Mouse (Mus musculus) lung, postnatal 0 days (tissue): Measurements from ENCODE around the gene Hapln2. TPM values are rescaled to one million over a fixed set of nuclear protein-coding genes. Genes with fewer than 3 reads are reported as not detected.
A peak's percentile ranks its signal among the peaks of the same experiment; 100 is the strongest.

ENCODE experiments used
- ATAC-seq: fragments of 200-750 bp; cut with Nextera tagmentation; 2 replicates; pipeline ENCODE4 v1.8.0; 2017; ENCODE audit warnings: moderate library complexity
- DNase-seq: peaks from one replicate; pipeline ENCODE4 v3.0.0-alpha.2; 2016; ENCODE audit warnings: low spot score
- H3K27ac ChIP-seq: fragments of 300-500 bp; sonication (generic); 2 replicates; pipeline ENCODE4 v1.5.1; 2014; ENCODE audit warnings: antibody characterized with exemption, mild to moderate bottlenecking, low read length, mixed read lengths
- H3K27me3 ChIP-seq: fragments of 300-500 bp; sonication (generic); replicated peaks from 2 replicates; pipeline ENCODE4 v1.6.1; 2014; ENCODE audit warnings: low read length, mixed read lengths; ENCODE audit not compliant: insufficient read depth
- H3K36me3 ChIP-seq: fragments of 300-500 bp; sonication (generic); 2 replicates; pipeline ENCODE4 v1.6.1; 2014; ENCODE audit warnings: low read length, mixed read lengths; ENCODE audit not compliant: insufficient read depth
- H3K4me1 ChIP-seq: fragments of 300-500 bp; sonication (generic); 2 replicates; pipeline ENCODE4 v1.6.1; 2014; ENCODE audit warnings: antibody characterized with exemption, low read depth, low read length, mixed read lengths; ENCODE audit not compliant: insufficient read depth
- H3K4me2 ChIP-seq: fragments of 300-500 bp; sonication (generic); replicated peaks from 2 replicates; pipeline ENCODE4 v1.6.1; 2014; ENCODE audit warnings: low read depth, mild to moderate bottlenecking, low read length, moderate library complexity, mixed read lengths
- H3K4me3 ChIP-seq: fragments of 300-500 bp; sonication (generic); 2 replicates; pipeline ENCODE4 v1.5.1; 2014; ENCODE audit warnings: low read depth, low read length
- H3K9ac ChIP-seq: fragments of 300-500 bp; sonication (generic); replicated peaks from 2 replicates; pipeline ENCODE4 v1.6.1; 2014; ENCODE audit warnings: low read depth, mild to moderate bottlenecking
- H3K9me3 ChIP-seq: fragments of 300-500 bp; sonication (generic); 2 replicates; pipeline ENCODE4 v1.6.1; 2016; ENCODE audit warnings: low read length, mixed read lengths
- CTCF ChIP-seq: IDR thresholded peaks from 2 replicates; pipeline ENCODE4 v1.5.1; 2016; ENCODE audit warnings: antibody characterized with exemption, mild to moderate bottlenecking
- EP300 ChIP-seq: IDR thresholded peaks from 2 replicates; pipeline ENCODE4 v1.6.1; 2016; ENCODE audit warnings: antibody characterized with exemption, mild to moderate bottlenecking, control low read depth
- WGBS: fragments of 180-500 bp; shearing (Covaris S2); extraction: QIAGEN DNeasy Blood & Tissue Kit; methylation state at CpG from one replicate; pipeline ENCODE4 v1.1.7; 2014; 5-methylcytosine and 5-hydroxymethylcytosine counted together
- polyA plus RNA-seq: library from polyadenylated mRNA; unstranded; fragments of >200 nt; fragmentation: Nextera tagmentation; extraction: Ambion mirVana; gene quantifications from 2 replicates; pipeline ENCODE4 v1.2.1, GENCODE M21; 2015

Hapln2 gene
- polyA plus RNA-seq, 1 experiment from 2014 or later, result not detected

GRCm38 (mm10) chr3:88033506-88033905, 6.1 kb upstream of the Hapln2 start:
- Histone ChIP-seq H3K36me3 (no peaks in the 10 kb centered on the region), H3K27me3 (0 out of 2 replicates have a peak, but pooled peaks cover 4% of the 10 kb centered on the region), H3K4me2 (no peak overlapping the region), H3K4me3 (no peak overlapping the region), H3K9me3 (no peaks in the 10 kb centered on the region), H3K9ac (no peak overlapping the region), H3K27ac (no peak overlapping the region), H3K4me1 (peaks cover 4% of the 10 kb centered on the region; the same call in 1 of the 2 replicates)
- DNase-seq, result peak; percentile 65
- WGBS, result 18% methylated on average over 5 of the region's 5 CpGs
- ATAC-seq, result peak; percentile 58
- TF ChIP-seq CTCF (no peak), EP300 (no peak; the same call in 1 of the 2 replicates)

- Histone ChIP-seq H3K4me2 (0 out of 2 replicates have a peak overlapping the region, but pooled peaks have one; percentile 25), H3K4me3 (no peak overlapping the region), H3K4me1 (peaks cover 4% of the 10 kb centered on the region; the same call in 1 of the 2 replicates), H3K36me3 (no peaks in the 10 kb centered on the region), H3K27ac (no peak overlapping the region), H3K9ac (no peak overlapping the region), H3K9me3 (no peaks in the 10 kb centered on the region), H3K27me3 (peaks cover 4% of the 10 kb centered on the region; the same call in 1 of the 2 replicates)
- peak; percentile 85 for ATAC-seq
- 9% methylated on average over 19 of the region's 19 CpGs for WGBS
- TF ChIP-seq EP300 (peak; percentile 67), CTCF (no peak)
- DNase-seq, result peak; percentile 85
Observed at GRCm38 (mm10) chr3:88030608-88031395, 3.4 kb upstream of the Hapln2 start.

GRCm38 (mm10) chr3:88026823-88027222, 560 bp downstream of the Hapln2 start:
- no peak overlapping the region for H3K4me3 ChIP-seq
- H3K4me1 ChIP-seq, result peaks cover 18% of the 10 kb centered on the region
- H3K9me3 ChIP-seq, result no peaks in the 10 kb centered on the region
- no peak overlapping the region for H3K9ac ChIP-seq
- no peak for DNase-seq
- H3K4me2 ChIP-seq, result no peak overlapping the region
- 53% methylated on average over 7 of the region's 7 CpGs for WGBS
- no peak for TF ChIP-seq CTCF
- no peak for TF ChIP-seq EP300
- no peak overlapping the region for H3K27ac ChIP-seq
- no peak for ATAC-seq
- peaks cover 38% of the 10 kb centered on the region for H3K27me3 ChIP-seq
- no peaks in the 10 kb centered on the region for H3K36me3 ChIP-seq

GRCm38 (mm10) chr3:88023192-88024074, 4.0 kb downstream of the Hapln2 start:
- Histone ChIP-seq H3K9me3 (no peaks in the 10 kb centered on the region), H3K4me1 (peaks cover 14% of the 10 kb centered on the region), H3K4me2 (peak overlapping the region; percentile 86), H3K4me3 (peak overlapping the region; percentile 47), H3K36me3 (no peaks in the 10 kb centered on the region), H3K27me3 (peaks cover 54% of the 10 kb centered on the region), H3K27ac (no peak overlapping the region), H3K9ac (no peak overlapping the region)
- 1% methylated on average over 79 of the region's 81 CpGs for WGBS
- TF ChIP-seq EP300 (no peak), CTCF (peak; percentile 12)
- no peak for DNase-seq
- peak; percentile 65 for ATAC-seq

GRCm38 (mm10) chr3:88022322-88023191, 4.8 kb downstream of the Hapln2 start:
- peak; percentile 95 for ATAC-seq
- DNase-seq, result peak; percentile 91
- H3K4me2 ChIP-seq, result peak overlapping the region; percentile 86
- no peak overlapping the region for H3K27ac ChIP-seq
- no peaks in the 10 kb centered on the region for H3K9me3 ChIP-seq
- H3K4me3 ChIP-seq, result peak overlapping the region; percentile 47
- 1% methylated on average over 63 of the region's 66 CpGs for WGBS
- H3K27me3 ChIP-seq, result peaks cover 52% of the 10 kb centered on the region
- peaks cover 14% of the 10 kb centered on the region for H3K4me1 ChIP-seq
- TF ChIP-seq CTCF (no peak), EP300 (no peak)
- no peaks in the 10 kb centered on the region for H3K36me3 ChIP-seq
- H3K9ac ChIP-seq, result no peak overlapping the region
